Mouse (Mus musculus): ENCODE measurements around the gene Pros1. TPM values are rescaled to one million over a fixed set of nuclear protein-coding genes. Genes with fewer than 3 reads are reported as not detected.
A peak's percentile ranks its signal among the peaks of the same experiment; 100 is the strongest.

The Pros1 gene
- total RNA-seq, 2 experiments from 2014 or later, result 2.3 to 4.1 TPM

- peak; percentile 65 for ATAC-seq (replicated peaks; ENCODE audit: poor library complexity)
Observed at GRCm38 (mm10) chr16:62858018-62858417, 3.9 kb downstream of the Pros1 start.

- ATAC-seq (replicated peaks; ENCODE audit: poor library complexity), result no peak
Observed at GRCm38 (mm10) chr16:62860140-62860539, 6.0 kb downstream of the Pros1 start.

GRCm38 (mm10) chr16:62861455-62861854, 7.3 kb downstream of the Pros1 start:
- no peak for ATAC-seq (replicated peaks; ENCODE audit: poor library complexity)

GRCm38 (mm10) chr16:62872688-62873117, 18.6 kb downstream of the Pros1 start:
- no peak for ATAC-seq (replicated peaks; ENCODE audit: poor library complexity)

- no peak for ATAC-seq (replicated peaks; ENCODE audit: poor library complexity)
Observed at GRCm38 (mm10) chr16:62873180-62873579, 19.1 kb downstream of the Pros1 start.

GRCm38 (mm10) chr16:62874065-62874464, 20.0 kb downstream of the Pros1 start:
- ATAC-seq (replicated peaks; ENCODE audit: poor library complexity), result no peak

GRCm38 (mm10) chr16:62895824-62896223, 41.7 kb downstream of the Pros1 start:
- ATAC-seq (replicated peaks; ENCODE audit: poor library complexity), result peak; percentile 54; the same call in 1 of the 2 replicates

GRCm38 (mm10) chr16:62911364-62911763, 57.3 kb downstream of the Pros1 start:
- no peak for ATAC-seq (replicated peaks; ENCODE audit: poor library complexity)

GRCm38 (mm10) chr16:62912246-62912645, 58.1 kb downstream of the Pros1 start:
- no peak for ATAC-seq (replicated peaks; ENCODE audit: poor library complexity)

- peak; percentile 58 for ATAC-seq (replicated peaks; ENCODE audit: poor library complexity)
Observed at GRCm38 (mm10) chr16:62915530-62915929, 61.4 kb downstream of the Pros1 start.

- no peak for ATAC-seq (replicated peaks; ENCODE audit: poor library complexity)
Observed at GRCm38 (mm10) chr16:62922245-62922644, 68.1 kb downstream of the Pros1 start.

- no peak for ATAC-seq (replicated peaks; ENCODE audit: poor library complexity)
Observed at GRCm38 (mm10) chr16:62931341-62931740, 77.2 kb downstream of the Pros1 start.

GRCm38 (mm10) chr16:62936316-62936715, 82.2 kb downstream of the Pros1 start:
- ATAC-seq (replicated peaks; ENCODE audit: poor library complexity), result no peak

- ATAC-seq (replicated peaks; ENCODE audit: poor library complexity), result peak; percentile 94
Observed at GRCm38 (mm10) chr16:62940388-62941003, 86.4 kb downstream of the Pros1 start.

GRCm38 (mm10) chr16:62941763-62942162, 87.7 kb downstream of the Pros1 start:
- ATAC-seq (replicated peaks; ENCODE audit: poor library complexity), result no peak

- no peak for ATAC-seq (replicated peaks; ENCODE audit: poor library complexity)
Observed at GRCm38 (mm10) chr16:62942418-62943410, 88.6 kb downstream of the Pros1 start.

- no peak for ATAC-seq (replicated peaks; ENCODE audit: poor library complexity)
Observed at GRCm38 (mm10) chr16:62958485-62958884, 104.4 kb downstream of the Pros1 start.

GRCm38 (mm10) chr16:62964361-62964763, 110.3 kb downstream of the Pros1 start:
- ATAC-seq (replicated peaks; ENCODE audit: poor library complexity), result no peak

- no peak for ATAC-seq (replicated peaks; ENCODE audit: poor library complexity)
Observed at GRCm38 (mm10) chr16:62971673-62972332, 117.7 kb downstream of the Pros1 start.

- ATAC-seq (replicated peaks; ENCODE audit: poor library complexity), result no peak
Observed at GRCm38 (mm10) chr16:62974926-62975325, 120.8 kb downstream of the Pros1 start.

Data from megakaryocyte progenitor cell, adult 5-6 weeks (primary cell).